Mouse (Mus musculus): ENCODE results near the gene Enpp3. TPM values are rescaled to one million over a fixed set of nuclear protein-coding genes. Genes with fewer than 3 reads are reported as not detected.

Gene Enpp3
- polyA plus RNA-seq, 1 experiment from 2014 or later = 0.37 TPM

DNA sequence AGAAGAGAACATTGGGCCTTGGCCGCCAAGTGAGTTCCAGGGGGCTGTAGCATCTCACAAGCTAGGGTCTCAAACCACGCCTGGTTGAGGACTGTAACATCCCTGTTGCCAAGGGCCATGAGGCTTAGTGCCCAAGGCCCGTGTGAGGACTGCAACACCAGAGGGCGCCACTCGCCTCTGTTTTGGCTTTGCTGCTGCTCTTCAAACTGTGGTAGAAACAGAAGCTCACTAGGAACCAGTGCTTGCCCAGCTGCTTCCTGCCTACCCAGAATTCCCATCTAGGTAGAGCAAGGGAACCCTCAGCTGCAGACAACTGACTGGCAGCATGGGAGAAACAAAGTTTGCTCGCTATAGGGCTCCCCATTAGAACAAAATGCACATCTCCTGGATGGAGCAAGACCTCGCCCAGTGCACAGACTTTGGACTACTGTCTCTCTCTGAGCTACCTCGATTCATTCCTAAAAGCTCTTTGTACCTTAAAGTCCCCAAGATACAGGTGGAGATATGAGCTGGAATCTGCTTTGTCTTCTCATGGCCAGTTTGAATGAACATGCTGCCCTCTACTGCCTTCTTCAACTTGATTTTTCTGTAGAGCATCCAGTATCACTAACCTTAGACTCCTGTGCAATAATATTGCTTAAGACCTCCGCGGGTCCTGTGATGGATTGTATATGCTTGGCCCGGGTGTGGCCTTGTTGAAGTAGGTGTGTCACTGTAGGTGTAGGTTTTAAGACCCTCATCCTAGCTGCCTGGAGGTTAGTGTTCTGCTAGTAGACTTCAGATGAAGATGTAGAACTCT, 52.7 kb downstream of the Enpp3 start:
- ATAC-seq (no peak), DNase-seq (ENCODE audit: low read depth, low spot score) (no peak)
- CTCF ChIA-PET = interaction anchor here (0.8 to 2.4 kb wide), 13 partner anchors 9 to 163 kb away, joined by 3 to 9 read pairs (median 4); no protein-coding TSS in a partner anchor
- POLR2A ChIA-PET = no interaction called here
- in situ Hi-C loops (cut with MboI; ENCODE audit: low pct_unique_long_range_greater_than_20kb) = loop anchor here (5.0 kb wide), 1 partner anchor 158 kb away; no protein-coding TSS in a partner anchor
- TF ChIP-seq CTCF (IDR thresholded peaks at IDR 0.05) = peak; percentile 73
- H3K27me3 ChIP-seq = peaks cover 15% of the 10 kb centered on the region

DNA sequence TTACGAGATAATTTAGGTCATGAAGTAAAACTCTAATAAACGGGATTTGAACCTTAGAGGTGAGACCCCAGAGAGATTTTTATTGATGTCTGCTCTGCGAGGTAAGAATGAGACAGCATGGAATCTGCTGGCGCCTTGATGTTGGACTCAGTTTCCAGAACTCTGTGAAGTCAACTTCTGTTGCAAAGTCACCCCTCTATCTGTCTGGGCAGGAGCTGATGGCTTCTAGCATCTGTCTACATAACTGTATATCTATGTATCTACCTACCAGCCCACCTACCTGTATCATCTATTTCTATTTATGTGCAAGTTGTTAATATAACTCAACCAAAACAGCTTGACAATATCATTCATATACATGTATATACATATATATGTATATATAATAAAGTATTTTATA, 57.3 kb downstream of the Enpp3 start:
- in situ Hi-C loops (cut with MboI; ENCODE audit: low pct_unique_long_range_greater_than_20kb) = loop anchor here (5.0 kb wide), 1 partner anchor 153 kb away; no protein-coding TSS in a partner anchor
- no peak for ATAC-seq
- CTCF ChIA-PET = interaction anchor here (0.9 kb wide), 1 partner anchor 12 kb away, joined by 3 read pairs; no protein-coding TSS in a partner anchor
- peaks cover 5% of the 10 kb centered on the region for H3K27me3 ChIP-seq
- POLR2A ChIA-PET = no interaction called here
- DNase-seq (ENCODE audit: low read depth, low spot score) = no peak
- no peak for TF ChIP-seq CTCF (IDR thresholded peaks at IDR 0.05)

DNA sequence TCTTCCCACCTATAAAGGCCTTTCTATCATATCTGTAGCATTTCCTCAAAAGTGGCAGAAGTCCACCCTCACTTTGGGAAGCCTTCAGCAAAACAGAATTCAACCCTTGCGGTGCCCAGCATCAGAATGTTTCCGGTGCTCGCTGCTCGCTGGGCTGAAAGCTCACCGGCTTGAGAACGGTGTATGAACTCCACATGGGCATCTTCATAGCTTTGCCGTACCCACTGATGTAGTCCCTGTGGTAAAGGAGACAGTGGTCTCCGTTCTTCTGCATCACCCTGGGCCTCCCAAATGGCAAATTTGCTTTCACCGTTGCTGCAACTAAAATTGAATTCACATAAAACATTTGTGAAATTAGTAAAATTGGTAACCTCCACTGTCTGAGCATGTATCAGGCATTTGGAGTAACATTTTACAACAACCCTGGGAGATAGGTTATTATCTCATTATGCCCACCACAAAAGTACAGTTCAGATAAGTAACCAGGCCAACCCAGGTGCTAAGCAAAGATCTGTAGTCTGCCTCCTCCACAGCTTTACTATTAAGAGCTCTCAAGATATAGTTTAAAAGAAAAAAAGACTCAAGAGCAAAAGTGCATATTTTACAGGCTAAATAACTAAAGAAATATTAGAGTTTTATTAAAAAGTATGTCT, 57.9 kb downstream of the Enpp3 start:
- DNase-seq (ENCODE audit: low read depth, low spot score) (no peak), ATAC-seq (no peak)
- TF ChIP-seq CTCF (IDR thresholded peaks at IDR 0.05) = no peak
- in situ Hi-C loops (cut with MboI; ENCODE audit: low pct_unique_long_range_greater_than_20kb) = loop anchor here (5.0 kb wide), 1 partner anchor 152 kb away; no protein-coding TSS in a partner anchor
- peaks cover 5% of the 10 kb centered on the region for H3K27me3 ChIP-seq
- POLR2A ChIA-PET = no interaction called here
- CTCF ChIA-PET = interaction anchor here (0.9 kb wide), 1 partner anchor 12 kb away, joined by 3 read pairs; no protein-coding TSS in a partner anchor

DNA sequence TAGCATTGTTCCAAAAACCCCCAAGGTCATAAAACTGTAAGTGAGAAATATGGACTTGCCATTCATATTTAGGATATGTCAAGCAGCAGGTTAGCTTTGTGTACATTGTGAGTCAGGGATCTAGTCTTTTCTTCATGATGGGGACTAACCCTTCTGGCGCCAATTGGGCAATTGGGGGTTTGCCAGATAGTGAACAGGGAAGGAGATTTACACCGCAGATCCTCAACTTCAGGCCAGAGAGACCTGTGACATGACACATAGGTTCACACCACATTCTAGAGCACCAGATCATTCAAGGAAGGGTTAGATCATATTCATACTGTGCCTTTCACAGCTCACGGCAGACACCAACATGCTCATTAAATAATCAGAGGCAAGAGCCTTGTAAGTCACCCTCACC, 58.7 kb downstream of the Enpp3 start:
- CTCF ChIA-PET = no interaction called here
- ATAC-seq = no peak
- no peak for DNase-seq (ENCODE audit: low read depth, low spot score)
- H3K27me3 ChIP-seq = peaks cover 5% of the 10 kb centered on the region
- no peak for TF ChIP-seq CTCF (IDR thresholded peaks at IDR 0.05)
- in situ Hi-C loops (cut with MboI; ENCODE audit: low pct_unique_long_range_greater_than_20kb) = no loop called here
- POLR2A ChIA-PET = no interaction called here

DNA sequence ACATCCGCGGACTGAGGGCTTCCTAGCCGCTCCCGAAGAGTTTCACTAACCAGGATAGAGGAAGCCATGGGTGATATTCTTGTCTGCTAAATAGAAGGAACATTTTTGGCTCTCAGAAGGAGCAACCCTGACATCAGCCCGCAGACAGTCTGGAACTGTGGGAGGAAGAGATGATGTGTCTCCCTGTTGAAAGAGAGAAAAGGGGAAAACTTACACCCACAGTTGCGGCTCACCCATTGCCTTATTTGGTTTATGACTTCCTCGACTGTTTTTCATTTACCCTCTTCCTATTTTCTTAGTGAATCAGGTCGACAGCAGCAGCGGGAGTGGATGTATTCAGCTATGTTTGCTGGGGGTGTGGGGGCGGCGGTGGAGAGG, 64.0 kb downstream of the Enpp3 start:
- no peak for DNase-seq (ENCODE audit: low read depth, low spot score)
- H3K27me3 ChIP-seq = peaks cover 10% of the 10 kb centered on the region
- no peak for ATAC-seq
- in situ Hi-C loops (cut with MboI; ENCODE audit: low pct_unique_long_range_greater_than_20kb) = no loop called here
- ChIA-PET POLR2A (no interaction called here), CTCF (interaction anchor here (1.5 kb wide), 1 partner anchor 11 kb away, joined by 9 read pairs; no protein-coding TSS in a partner anchor)
- no peak for TF ChIP-seq CTCF (IDR thresholded peaks at IDR 0.05)

DNA sequence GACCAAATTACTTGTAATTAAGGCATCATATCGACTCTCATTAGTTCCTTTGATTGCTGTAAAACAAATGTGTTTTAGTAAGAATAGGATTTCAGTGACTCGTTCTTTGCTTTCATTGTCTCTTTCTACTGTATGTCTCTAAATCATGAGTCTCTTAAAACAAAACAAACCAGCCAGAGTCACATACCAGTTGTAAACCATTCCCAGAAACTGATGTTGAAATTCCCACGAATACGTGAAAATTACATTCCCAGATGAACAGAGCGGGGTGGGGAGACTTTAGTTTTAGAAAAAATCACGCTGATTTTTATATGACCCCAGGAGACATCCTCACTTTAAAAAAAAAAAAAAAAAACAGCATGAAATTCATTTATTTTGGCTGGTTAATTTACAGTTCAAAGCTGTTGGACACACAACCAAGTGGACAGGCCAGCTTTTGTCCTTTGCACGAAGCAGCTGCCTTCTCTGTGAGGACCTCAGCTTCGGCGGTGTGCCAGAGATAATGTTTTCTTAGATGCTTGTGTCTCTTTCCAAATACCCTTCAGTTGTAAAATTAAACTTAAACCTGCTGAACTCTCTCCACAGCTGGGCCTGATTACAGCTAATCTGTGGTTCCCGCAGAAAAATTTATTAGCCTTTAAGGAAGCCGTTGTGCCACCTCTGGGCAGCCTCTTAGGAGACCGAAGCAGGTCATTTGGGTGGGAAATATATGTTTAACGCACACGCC, 64.5 kb downstream of the Enpp3 start:
- in situ Hi-C loops (cut with MboI; ENCODE audit: low pct_unique_long_range_greater_than_20kb) = no loop called here
- CTCF ChIA-PET = no interaction called here
- ATAC-seq (no peak), DNase-seq (ENCODE audit: low read depth, low spot score) (no peak)
- POLR2A ChIA-PET = no interaction called here
- peaks cover 10% of the 10 kb centered on the region for H3K27me3 ChIP-seq
- no peak for TF ChIP-seq CTCF (IDR thresholded peaks at IDR 0.05)

DNA sequence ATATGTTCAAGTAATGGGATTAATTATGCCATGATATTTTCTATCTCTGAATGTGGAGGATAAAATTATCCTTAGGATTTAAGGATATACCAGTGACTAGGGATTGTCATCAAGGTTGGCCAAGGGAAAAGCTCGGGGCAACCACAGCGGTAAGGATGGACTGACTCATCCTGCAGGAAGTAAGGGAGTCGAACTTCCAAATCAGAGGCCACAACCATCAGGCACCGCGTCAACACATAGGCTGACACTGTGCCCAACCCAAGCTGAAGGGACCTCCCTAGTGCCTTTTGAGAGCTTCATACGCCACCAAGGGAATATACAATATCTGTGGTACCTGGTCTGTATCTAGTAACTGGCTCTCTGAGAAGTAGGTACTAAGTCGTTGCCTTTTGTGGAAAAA, 73.1 kb downstream of the Enpp3 start:
- peaks cover 4% of the 10 kb centered on the region for H3K27me3 ChIP-seq
- no peak for DNase-seq (ENCODE audit: low read depth, low spot score)
- POLR2A ChIA-PET = no interaction called here
- TF ChIP-seq CTCF (IDR thresholded peaks at IDR 0.05) = no peak
- in situ Hi-C loops (cut with MboI; ENCODE audit: low pct_unique_long_range_greater_than_20kb) = no loop called here
- CTCF ChIA-PET = no interaction called here
- ATAC-seq = no peak

DNA sequence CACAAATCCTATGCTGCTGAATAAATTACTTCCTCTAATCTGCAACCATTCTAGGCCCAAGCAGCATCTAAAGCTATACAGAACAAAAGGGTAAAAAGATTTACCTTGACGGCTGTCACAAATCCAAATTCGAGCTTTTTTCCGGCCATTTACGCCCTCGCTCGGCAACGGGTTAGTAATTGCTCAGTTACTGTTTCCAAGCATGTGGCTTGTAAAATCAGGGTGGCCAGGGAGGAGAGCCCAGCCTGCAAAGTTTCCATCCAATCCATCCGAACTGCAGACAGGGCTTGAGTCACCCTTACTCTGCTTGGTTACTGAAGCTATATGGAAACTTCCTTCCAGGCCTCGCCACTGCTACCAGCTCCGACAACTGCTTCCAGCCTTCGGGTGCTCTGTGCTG, 74.9 kb downstream of the Enpp3 start:
- no peak for ATAC-seq

DNA sequence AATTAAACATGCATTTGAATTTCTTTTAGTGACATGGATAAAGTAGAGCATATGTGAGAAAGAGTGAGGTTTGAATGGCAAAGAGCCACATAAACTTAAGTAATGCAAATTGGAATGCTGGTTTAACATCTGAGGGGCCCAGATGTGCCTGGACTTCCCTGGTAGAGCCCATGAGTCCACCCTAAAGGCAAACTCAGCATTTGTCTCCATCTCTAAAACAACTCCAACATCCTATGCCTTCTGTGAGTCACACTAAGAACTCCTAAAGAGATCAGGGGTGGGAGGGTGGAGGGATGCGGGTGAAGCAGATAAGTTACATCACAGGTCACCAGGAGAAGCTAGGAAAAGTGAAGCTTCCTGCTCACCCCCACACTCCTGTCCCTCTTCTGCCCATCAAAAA, 76.6 kb downstream of the Enpp3 start:
- H3K27me3 ChIP-seq = no peaks in the 10 kb centered on the region
- TF ChIP-seq CTCF (IDR thresholded peaks at IDR 0.05) = no peak
- DNase-seq (ENCODE audit: low read depth, low spot score) = no peak
- POLR2A ChIA-PET = no interaction called here
- no peak for ATAC-seq
- in situ Hi-C loops (cut with MboI; ENCODE audit: low pct_unique_long_range_greater_than_20kb) = no loop called here
- CTCF ChIA-PET = no interaction called here

More for the DNA sequence above, 74.9 kb downstream of the Enpp3 start:
- in situ Hi-C loops (cut with MboI; ENCODE audit: low pct_unique_long_range_greater_than_20kb) = no loop called here
- H3K27me3 ChIP-seq = peaks cover 4% of the 10 kb centered on the region
- ChIA-PET CTCF (no interaction called here), POLR2A (no interaction called here)
- DNase-seq (ENCODE audit: low read depth, low spot score) = no peak
- no peak for TF ChIP-seq CTCF (IDR thresholded peaks at IDR 0.05)

DNA sequence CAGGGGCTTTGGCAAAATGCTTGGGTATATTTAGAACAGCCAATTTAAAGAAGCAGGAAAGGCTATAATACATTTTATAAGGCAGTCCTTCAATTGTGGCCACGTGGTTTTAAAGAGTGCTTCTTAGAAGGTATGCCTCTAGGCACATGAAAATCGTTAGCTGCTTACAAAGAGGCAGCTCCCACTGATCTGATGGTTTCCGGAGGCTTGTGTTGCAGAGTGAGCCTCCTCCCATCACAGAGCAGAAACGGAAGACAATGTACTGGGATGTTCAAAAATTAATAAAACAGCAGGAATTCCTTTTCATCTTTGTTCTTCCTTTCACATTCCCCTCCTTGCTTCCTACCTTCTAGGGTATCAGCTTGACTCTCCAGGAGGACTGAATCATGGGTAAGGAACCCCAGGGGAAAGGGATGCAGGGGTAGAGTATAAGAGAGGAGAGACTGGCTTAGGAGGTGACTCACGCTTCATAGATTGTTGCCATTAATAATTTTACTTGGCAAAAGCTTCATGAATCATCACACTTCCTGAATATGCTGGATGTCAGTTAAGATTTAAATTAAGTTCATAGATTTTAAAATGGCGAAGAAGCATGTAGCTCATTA, 77.4 kb downstream of the Enpp3 start:
- ChIA-PET CTCF (interaction anchor here (0.6 kb wide), 1 partner anchor 9 kb away, joined by 3 read pairs; no protein-coding TSS in a partner anchor), POLR2A (no interaction called here)
- DNase-seq (ENCODE audit: low read depth, low spot score) = no peak
- in situ Hi-C loops (cut with MboI; ENCODE audit: low pct_unique_long_range_greater_than_20kb) = no loop called here
- TF ChIP-seq CTCF (IDR thresholded peaks at IDR 0.05) = no peak
- ATAC-seq = no peak
- H3K27me3 ChIP-seq = no peaks in the 10 kb centered on the region
